Mouse (Mus musculus) spleen, adult 2 months (tissue): Measurements from ENCODE around the gene Trip13.

Experiments
- CTCF ChIP-seq: fragments of 200-500 bp; IDR thresholded peaks from 2 replicates; pipeline ENCODE4 v1.5.1; 2011; ENCODE audit warnings: mild to moderate bottlenecking, inconsistent platforms; ENCODE audit not compliant: insufficient read depth, insufficient read length, insufficient replicate concordance; ENCODE audit errors: extremely low read depth
- POLR2A ChIP-seq: fragments of 200-500 bp; IDR thresholded peaks from 2 replicates; pipeline ENCODE4 v1.6.1; 2011; ENCODE audit warnings: low read depth, low read length, inconsistent platforms

GRCm38 (mm10) chr13:73961177-73961576 lies 23.6 kb upstream of the Trip13 start:
- TF ChIP-seq CTCF (no peak), POLR2A (no peak)
